Mouse (Mus musculus): ENCODE measurements at regions not wholly inside any gene's neighbourhood (a gene's known extent, or its start where the extent isn't known, plus 50 kb on each side); places are given as distances from the start of the nearest gene placed in this dataset.
"Not testable (repeated sequence)": the region's sequence is repeated elsewhere in the genome, so short reads cannot be mapped to it uniquely, and the experiment has no call there.

GRCm38 (mm10) chr2:44513080-44513724 lies 414.3 kb downstream of the Gtdc1 start:
- no peak for ATAC-seq (ENCODE audit: insufficient number of reproducible peaks, low FRiP score)
- H3K9me3 ChIP-seq (replicated peaks), result no peaks in the 10 kb centered on the region
- no peak overlapping the region for H3K4me3 ChIP-seq
- H3K9ac ChIP-seq, result no peak overlapping the region
- no peaks in the 10 kb centered on the region for H3K27me3 ChIP-seq (replicated peaks)
- no peak overlapping the region for H3K4me2 ChIP-seq
- no peaks in the 10 kb centered on the region for H3K36me3 ChIP-seq
- 81% methylated on average over 6 of the region's 6 CpGs for WGBS
- H3K27ac ChIP-seq (ENCODE audit: poor library complexity, severe bottlenecking), result no peak overlapping the region
- no peaks in the 10 kb centered on the region for H3K4me1 ChIP-seq (replicated peaks)

- WGBS, result 54% methylated on average over 8 of the region's 8 CpGs
- no peaks in the 10 kb centered on the region for H3K4me1 ChIP-seq (replicated peaks)
These were observed 415.1 kb downstream of the Gtdc1 start for GRCm38 (mm10) chr2:44512334-44512733.

GRCm38 (mm10) chr2:44509101-44509500 lies 418.4 kb downstream of the Gtdc1 start:
- WGBS, result 77% methylated on average over 4 of the region's 4 CpGs
- Histone ChIP-seq H3K4me2 (no peak overlapping the region), H3K27ac (ENCODE audit: poor library complexity, severe bottlenecking) (no peak overlapping the region), H3K9ac (no peak overlapping the region), H3K4me3 (no peak overlapping the region), H3K36me3 (no peaks in the 10 kb centered on the region), H3K9me3 (replicated peaks) (no peaks in the 10 kb centered on the region; the same call in 1 of the 2 replicates), H3K27me3 (replicated peaks) (no peaks in the 10 kb centered on the region), H3K4me1 (replicated peaks) (no peaks in the 10 kb centered on the region)
- ATAC-seq (ENCODE audit: insufficient number of reproducible peaks, low FRiP score), result no peak

More at GRCm38 (mm10) chr2:44512334-44512733, 415.1 kb downstream of the Gtdc1 start:
- H3K9ac ChIP-seq, result no peak overlapping the region
- no peak overlapping the region for H3K27ac ChIP-seq (ENCODE audit: poor library complexity, severe bottlenecking)
- H3K4me2 ChIP-seq, result no peak overlapping the region
- no peak overlapping the region for H3K4me3 ChIP-seq
- H3K36me3 ChIP-seq, result no peaks in the 10 kb centered on the region
- no peaks in the 10 kb centered on the region for H3K9me3 ChIP-seq (replicated peaks)
- H3K27me3 ChIP-seq (replicated peaks), result no peaks in the 10 kb centered on the region
- no peak for ATAC-seq (ENCODE audit: insufficient number of reproducible peaks, low FRiP score)

DNA sequence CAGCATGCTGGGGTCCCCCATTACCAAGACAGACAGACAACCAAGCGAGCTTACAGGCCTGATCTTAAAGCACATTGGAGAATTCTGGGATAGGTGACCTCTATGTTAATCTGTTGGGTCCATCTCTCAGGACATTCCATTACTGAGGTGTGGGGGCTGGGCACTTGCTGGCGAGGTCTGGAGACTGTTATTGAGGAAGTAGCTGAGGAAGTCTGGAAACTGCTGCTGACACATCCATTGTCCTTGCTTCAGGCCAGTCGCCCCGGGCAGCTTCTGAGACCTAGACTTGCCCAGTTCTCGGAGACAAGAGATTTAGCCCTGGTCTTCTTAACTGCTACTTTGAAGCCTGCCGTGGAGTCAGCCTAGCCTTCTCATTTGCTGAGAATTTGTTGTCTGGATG lies 423.2 kb downstream of the Gtdc1 start:
- WGBS, result 39% methylated on average over 6 of the region's 6 CpGs
- peak; percentile 69 for ATAC-seq (ENCODE audit: insufficient number of reproducible peaks, low FRiP score)
- H3K4me2 ChIP-seq, result no peak overlapping the region
- no peaks in the 10 kb centered on the region for H3K36me3 ChIP-seq
- H3K27ac ChIP-seq (ENCODE audit: poor library complexity, severe bottlenecking), result no peak overlapping the region
- no peak overlapping the region for H3K4me3 ChIP-seq
- no peaks in the 10 kb centered on the region for H3K27me3 ChIP-seq (replicated peaks)
- H3K4me1 ChIP-seq (replicated peaks), result no peaks in the 10 kb centered on the region
- H3K9ac ChIP-seq, result no peak overlapping the region
- peaks cover 4% of the 10 kb centered on the region; the same call in 1 of the 2 replicates for H3K9me3 ChIP-seq (replicated peaks)

- WGBS, result 81% methylated on average over 1 of the region's 1 CpGs
- not testable (repeated sequence) for ATAC-seq (ENCODE audit: insufficient number of reproducible peaks, low FRiP score)
These were observed 436.7 kb downstream of the Gtdc1 start for GRCm38 (mm10) chr2:44490806-44491205.

GRCm38 (mm10) chr2:44490230-44490629 lies 437.2 kb downstream of the Gtdc1 start:
- no peak for ATAC-seq (ENCODE audit: insufficient number of reproducible peaks, low FRiP score)
- no peaks in the 10 kb centered on the region for H3K27me3 ChIP-seq (replicated peaks)
- 81% methylated on average over 4 of the region's 4 CpGs for WGBS
- H3K4me3 ChIP-seq, result no peak overlapping the region
- H3K36me3 ChIP-seq, result no peaks in the 10 kb centered on the region
- H3K9ac ChIP-seq, result no peak overlapping the region
- H3K9me3 ChIP-seq (replicated peaks), result no peaks in the 10 kb centered on the region
- H3K4me2 ChIP-seq, result no peak overlapping the region
- no peaks in the 10 kb centered on the region for H3K4me1 ChIP-seq (replicated peaks)
- no peak overlapping the region for H3K27ac ChIP-seq (ENCODE audit: poor library complexity, severe bottlenecking)

More at GRCm38 (mm10) chr2:44490806-44491205, 436.7 kb downstream of the Gtdc1 start:
- H3K4me3 ChIP-seq; H3K9ac ChIP-seq; H3K9me3 ChIP-seq (replicated peaks); H3K27ac ChIP-seq (ENCODE audit: poor library complexity, severe bottlenecking); H3K36me3 ChIP-seq; H3K4me1 ChIP-seq (replicated peaks); H3K27me3 ChIP-seq (replicated peaks); H3K4me2 ChIP-seq: not testable (repeated sequence)

DNA sequence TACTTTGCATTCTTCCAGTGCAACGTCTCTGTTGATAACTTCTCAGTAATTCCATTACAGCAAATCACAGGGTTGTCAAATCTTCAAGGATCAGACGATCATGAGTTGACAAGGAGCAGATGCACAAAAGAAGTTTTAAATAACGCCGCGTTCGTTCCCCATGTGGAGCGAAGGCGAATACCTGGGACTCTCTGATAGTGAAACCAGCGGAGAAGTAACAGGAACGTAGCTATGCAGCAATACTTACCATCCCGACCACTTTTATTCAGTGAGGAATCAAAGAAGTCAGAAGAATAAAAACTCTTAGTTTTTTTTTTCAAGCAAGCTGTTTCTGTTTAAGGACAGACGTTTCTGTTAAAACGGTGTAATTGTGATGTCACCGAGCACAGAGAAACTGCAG lies 441.6 kb downstream of the Gtdc1 start:
- Histone ChIP-seq H3K36me3 (no peaks in the 10 kb centered on the region), H3K9me3 (replicated peaks) (no peaks in the 10 kb centered on the region), H3K9ac (no peak overlapping the region), H3K4me1 (replicated peaks) (no peaks in the 10 kb centered on the region), H3K27me3 (replicated peaks) (no peaks in the 10 kb centered on the region), H3K4me2 (no peak overlapping the region), H3K4me3 (no peak overlapping the region), H3K27ac (ENCODE audit: poor library complexity, severe bottlenecking) (no peak overlapping the region)
- ATAC-seq (ENCODE audit: insufficient number of reproducible peaks, low FRiP score), result no peak
- WGBS, result 68% methylated on average over 14 of the region's 14 CpGs

DNA sequence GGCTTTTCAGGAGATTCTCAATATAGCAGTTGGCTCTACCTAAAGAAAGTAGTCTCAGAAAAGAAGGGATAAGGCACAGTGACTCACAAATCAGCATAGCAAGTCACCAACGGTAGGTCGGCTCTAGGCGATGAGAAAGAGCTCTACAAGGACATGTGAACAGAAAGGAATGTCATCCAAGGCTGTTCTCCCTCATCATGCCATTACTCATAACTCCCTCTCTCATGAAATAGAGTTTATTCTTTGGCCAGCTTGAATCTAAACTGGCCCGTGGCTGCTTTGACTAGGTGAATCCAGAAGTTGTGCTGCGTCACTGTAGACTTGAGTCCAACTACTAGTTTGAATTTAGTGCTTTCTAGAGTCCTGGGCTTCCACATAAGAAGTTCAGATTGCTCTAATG lies 447.7 kb downstream of the Gtdc1 start:
- no peak for ATAC-seq (ENCODE audit: insufficient number of reproducible peaks, low FRiP score)
- 91% methylated on average over 5 of the region's 5 CpGs for WGBS
- H3K4me1 ChIP-seq (replicated peaks), result no peaks in the 10 kb centered on the region
- no peaks in the 10 kb centered on the region for H3K27me3 ChIP-seq (replicated peaks)
- H3K9me3 ChIP-seq (replicated peaks), result no peaks in the 10 kb centered on the region; the same call in 1 of the 2 replicates
- H3K4me3 ChIP-seq, result no peak overlapping the region
- no peak overlapping the region for H3K9ac ChIP-seq
- no peak overlapping the region for H3K27ac ChIP-seq (ENCODE audit: poor library complexity, severe bottlenecking)
- no peak overlapping the region for H3K4me2 ChIP-seq
- no peaks in the 10 kb centered on the region for H3K36me3 ChIP-seq

DNA sequence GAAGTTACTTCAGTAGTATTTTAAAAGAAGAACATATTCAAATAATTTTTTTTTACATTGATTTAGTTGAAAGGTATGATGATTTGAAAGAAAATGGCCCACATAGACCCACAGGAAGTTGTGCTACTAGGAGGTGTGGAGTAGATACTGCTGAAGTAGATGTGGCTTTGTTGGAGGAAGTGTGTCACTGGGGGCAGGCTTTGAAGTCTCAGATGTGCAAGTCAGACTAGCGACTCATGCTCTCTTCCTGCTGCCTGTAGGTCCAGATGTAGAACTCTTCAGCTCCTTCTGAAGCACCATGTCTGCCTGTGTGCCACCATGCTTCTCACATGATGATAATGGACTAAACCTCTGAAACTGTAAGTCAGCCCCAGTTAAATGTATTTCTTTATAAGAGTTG lies 452.0 kb downstream of the Gtdc1 start:
- H3K4me2 ChIP-seq, result no peak overlapping the region
- no peak overlapping the region for H3K9ac ChIP-seq
- no peak overlapping the region for H3K27ac ChIP-seq (ENCODE audit: poor library complexity, severe bottlenecking)
- H3K36me3 ChIP-seq, result no peaks in the 10 kb centered on the region
- no peaks in the 10 kb centered on the region; the same call in 1 of the 2 replicates for H3K9me3 ChIP-seq (replicated peaks)
- H3K27me3 ChIP-seq (replicated peaks), result no peaks in the 10 kb centered on the region
- 57% methylated on average over 1 of the region's 1 CpGs for WGBS
- no peak overlapping the region for H3K4me3 ChIP-seq
- no peaks in the 10 kb centered on the region for H3K4me1 ChIP-seq (replicated peaks)
- no peak for ATAC-seq (ENCODE audit: insufficient number of reproducible peaks, low FRiP score)

GRCm38 (mm10) chr2:44474653-44475052 lies 452.8 kb downstream of the Gtdc1 start:
- H3K9ac ChIP-seq, result no peak overlapping the region
- H3K4me2 ChIP-seq, result no peak overlapping the region
- no peak overlapping the region for H3K4me3 ChIP-seq
- no peak overlapping the region for H3K27ac ChIP-seq (ENCODE audit: poor library complexity, severe bottlenecking)
- no peak for ATAC-seq (ENCODE audit: insufficient number of reproducible peaks, low FRiP score)
- 10% methylated on average over 3 of the region's 3 CpGs for WGBS
- no peaks in the 10 kb centered on the region for H3K27me3 ChIP-seq (replicated peaks)
- H3K9me3 ChIP-seq (replicated peaks), result no peaks in the 10 kb centered on the region; the same call in 1 of the 2 replicates
- H3K36me3 ChIP-seq, result no peaks in the 10 kb centered on the region
- H3K4me1 ChIP-seq (replicated peaks), result no peaks in the 10 kb centered on the region

DNA sequence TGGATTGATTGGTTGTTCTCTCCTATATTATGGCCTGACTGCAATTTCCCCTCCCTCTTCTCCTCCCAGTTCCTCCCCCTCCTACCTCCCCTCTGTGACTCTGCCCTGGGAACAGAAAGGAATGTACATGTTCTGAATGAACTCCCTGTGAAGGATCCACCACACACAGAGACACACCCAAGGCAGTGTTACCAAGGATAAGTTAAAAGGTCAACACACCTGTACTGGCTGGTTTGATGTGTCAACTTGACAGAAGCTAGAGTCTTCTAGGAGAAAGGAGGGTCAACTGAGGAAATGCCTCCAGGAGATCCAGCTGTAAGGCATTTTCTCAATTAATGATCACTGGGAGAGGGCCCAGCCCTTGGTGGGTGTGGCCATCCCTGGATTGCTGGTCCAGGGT lies 456.1 kb downstream of the Gtdc1 start:
- no peak overlapping the region for H3K27ac ChIP-seq (ENCODE audit: poor library complexity, severe bottlenecking)
- no peak overlapping the region for H3K4me2 ChIP-seq
- H3K4me1 ChIP-seq (replicated peaks), result no peaks in the 10 kb centered on the region
- no peaks in the 10 kb centered on the region for H3K36me3 ChIP-seq
- no peak overlapping the region for H3K4me3 ChIP-seq
- H3K9me3 ChIP-seq (replicated peaks), result no peaks in the 10 kb centered on the region; the same call in 1 of the 2 replicates
- no peak for ATAC-seq (ENCODE audit: insufficient number of reproducible peaks, low FRiP score)
- H3K27me3 ChIP-seq (replicated peaks), result no peaks in the 10 kb centered on the region
- H3K9ac ChIP-seq, result no peak overlapping the region

- no peaks in the 10 kb centered on the region; the same call in 1 of the 2 replicates for H3K9me3 ChIP-seq (replicated peaks)
- no peak overlapping the region for H3K4me3 ChIP-seq
- no peaks in the 10 kb centered on the region for H3K4me1 ChIP-seq (replicated peaks)
- H3K27ac ChIP-seq (ENCODE audit: poor library complexity, severe bottlenecking), result no peak overlapping the region
- H3K27me3 ChIP-seq (replicated peaks), result no peaks in the 10 kb centered on the region
- no peaks in the 10 kb centered on the region for H3K36me3 ChIP-seq
- 89% methylated on average over 5 of the region's 5 CpGs for WGBS
- no peak overlapping the region for H3K9ac ChIP-seq
- ATAC-seq (ENCODE audit: insufficient number of reproducible peaks, low FRiP score), result no peak
- H3K4me2 ChIP-seq, result no peak overlapping the region
These were observed 456.5 kb downstream of the Gtdc1 start for GRCm38 (mm10) chr2:44470953-44471352.

Measured in heart, embryonic 12.5 days (tissue).